Mouse (Mus musculus) liver, postnatal 0 days (tissue): ENCODE results near the gene Amot.

Experiments
- CTCF ChIP-seq: sonication (generic); IDR thresholded peaks from 2 replicates; pipeline ENCODE4 v1.5.1; 2016; ENCODE audit warnings: antibody characterized with exemption, low read depth
- EP300 ChIP-seq: IDR thresholded peaks from 2 replicates; pipeline ENCODE4 v1.6.1; 2016; ENCODE audit warnings: antibody characterized with exemption, low read depth, mild to moderate bottlenecking

- TF ChIP-seq CTCF = no peak
- TF ChIP-seq EP300 = no peak
These were observed 22.6 kb downstream of the Amot start for GRCm38 (mm10) chrX:145482383-145482782.
